Mouse (Mus musculus) lung, postnatal 36 days (tissue): ENCODE results near the gene 4930430A15Rik.

Experiments
- DNase-seq: peaks from one replicate; pipeline ENCODE4 v3.0.0; 2022; ENCODE audit warnings: mixed read lengths

4930430A15Rik gene

DNA sequence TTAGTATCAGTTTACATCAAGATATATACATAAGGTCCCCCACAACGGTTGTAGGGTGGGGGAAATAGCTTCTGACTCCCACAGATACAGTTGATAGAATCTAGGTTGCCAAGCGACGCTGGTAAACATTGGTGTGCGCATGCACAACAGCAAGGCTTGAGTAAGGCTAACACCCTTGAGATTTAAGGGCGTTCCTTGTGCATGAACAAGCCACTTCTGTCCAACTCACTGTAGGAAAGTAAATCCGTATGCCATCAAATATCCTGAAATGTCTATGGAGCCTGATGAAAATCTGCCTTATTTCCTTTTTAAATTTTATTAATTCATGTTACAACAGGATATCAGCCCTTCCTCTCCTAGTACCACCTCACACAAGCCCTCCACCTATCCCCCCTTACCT, at the start of gene 4930430A15Rik:
Gene 4930430A15Rik, minus strand, starts transcription at position 101 of the 400 bp plus-strand sequence.
- no peak for DNase-seq

DNA sequence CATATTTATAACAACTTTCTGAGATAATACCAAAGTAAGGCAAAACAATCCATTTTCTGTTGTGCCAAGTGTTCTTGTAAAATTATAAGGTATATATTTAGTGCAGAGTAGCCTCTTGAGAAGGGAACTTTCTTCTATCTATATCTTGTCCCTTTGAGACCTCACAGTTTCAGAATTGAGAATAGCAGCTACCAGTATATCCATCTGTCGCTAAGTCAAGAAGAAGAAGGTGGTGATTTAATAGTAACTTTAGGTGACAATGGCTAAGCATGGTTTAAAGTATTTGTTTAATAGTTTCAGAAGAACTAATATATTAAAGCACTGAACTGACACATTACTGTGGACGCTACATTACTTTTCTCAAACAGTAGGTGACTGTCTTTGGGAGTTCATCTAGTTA, 44.6 kb upstream of the 4930430A15Rik start, which contains the start of gene Olfr1277:
Gene Olfr1277, minus strand, starts transcription at position 101 of the 400 bp plus-strand sequence.
- no peak for DNase-seq

DNA sequence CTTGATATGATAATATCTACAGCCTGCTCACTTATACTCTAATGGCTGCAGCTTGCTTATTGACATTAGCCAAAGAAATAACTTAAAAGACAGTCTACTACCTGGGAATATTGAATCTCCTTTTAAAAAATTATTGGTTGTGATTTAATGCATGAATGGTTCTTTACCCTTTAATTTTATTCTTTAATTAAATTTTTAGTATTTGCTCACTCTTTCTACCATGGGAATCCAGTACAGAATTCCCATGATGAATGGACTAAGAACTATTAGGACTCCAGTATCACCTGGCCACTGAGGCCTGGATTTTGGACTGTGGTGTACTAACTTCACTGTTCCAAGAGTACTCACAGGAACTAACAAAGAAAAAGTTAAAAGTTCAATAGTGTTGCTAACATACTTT, 24.8 kb upstream of the 4930430A15Rik start, which contains the start of gene Olfr1276:
Gene Olfr1276, plus strand, starts transcription at position 301 of the 400 bp plus-strand sequence.
- DNase-seq: no peak

DNA sequence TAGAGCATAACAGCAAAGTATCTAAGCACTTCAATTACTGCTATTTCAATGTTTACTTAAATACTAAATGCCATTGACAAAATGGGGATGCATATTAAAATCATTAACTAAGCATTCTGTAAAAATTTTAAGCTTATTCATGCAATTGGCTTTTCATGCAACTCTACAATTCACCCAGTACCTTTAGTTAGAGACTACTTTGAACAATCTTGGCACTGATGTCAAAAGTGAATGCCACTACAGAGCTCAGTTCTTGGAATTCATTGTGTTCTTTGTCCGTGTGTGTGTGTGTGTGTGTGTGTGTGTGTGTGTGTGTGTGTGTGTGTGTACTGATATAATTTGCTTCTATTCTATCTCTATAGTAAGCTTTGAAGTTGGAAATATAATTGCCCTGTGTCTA, 5.8 kb upstream of the 4930430A15Rik start, which contains the start of gene Olfr1275:
Gene Olfr1275, minus strand, starts transcription at position 101 of the 400 bp plus-strand sequence.
- no peak for DNase-seq

GRCm38 (mm10) chr2:111182068-111182467, 47.3 kb downstream of the 4930430A15Rik start:
- no peak for DNase-seq

GRCm38 (mm10) chr2:111152836-111153235, 76.6 kb downstream of the 4930430A15Rik start, which contains the start of gene Gm15130:
Gm15130 (minus strand) TSS chr2:111152936.
- DNase-seq: no peak

DNA sequence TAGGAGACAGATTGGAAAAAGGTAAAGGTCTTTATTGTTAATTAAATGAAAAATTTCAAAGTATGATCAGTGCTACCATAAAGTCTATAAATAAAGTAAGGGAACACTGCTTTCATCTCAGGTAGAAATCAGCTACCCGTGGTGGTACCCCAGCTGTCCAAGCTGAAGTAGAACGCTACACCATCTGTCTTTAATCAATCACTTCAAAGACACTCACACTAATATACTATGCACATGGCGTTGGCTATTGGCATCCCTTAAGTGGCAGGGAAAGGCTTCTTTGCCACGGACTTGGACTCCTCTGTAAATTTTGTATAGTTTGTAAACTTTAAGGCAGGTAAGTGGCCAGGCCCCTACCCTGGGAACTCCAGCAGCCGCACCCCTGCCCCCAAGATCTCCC, 93.7 kb downstream of the 4930430A15Rik start:
- no peak for DNase-seq
